Comparison of ENCODE assay signal across 8 mouse cellular contexts in genomic region chr5:21732930-21733329, GRCm38 (mm10). TPM values are rescaled to one million over a fixed set of nuclear protein-coding genes. Genes with fewer than 3 reads are reported as not detected.
DNase-seq lines count a peak whose midpoint lies in the region; ATAC-seq and TF ChIP-seq lines count a peak whose summit lies in the region.

No protein-coding gene starts in this region.

- no peak for TF ChIP-seq POLR2A in small intestine, adult 2 months (IDR thresholded peaks at IDR 0.05; ENCODE audit: low read depth, low read length)

- H3K36me3 ChIP-seq in forebrain, embryonic 15.5 days = no peaks in the 10 kb centered on the region
- H3K36me3 ChIP-seq in hindbrain, embryonic 12.5 days = no peaks in the 10 kb centered on the region
- H3K36me3 ChIP-seq in midbrain, embryonic 11.5 days (ENCODE audit: control insufficient read depth, insufficient read depth, low read length) = no peaks in the 10 kb centered on the region
- H3K36me3 ChIP-seq in small intestine, adult 2 months (ENCODE audit: control insufficient read depth, insufficient read depth, low read length) = no peaks in the 10 kb centered on the region

- H3K4me2 ChIP-seq in forebrain, embryonic 15.5 days (replicated peaks) = peak overlapping the region; percentile 3; the same call in 1 of the 2 replicates
- 0 out of 2 replicates have a peak overlapping the region, but pooled peaks have one; percentile 19 for H3K4me2 ChIP-seq in hindbrain, embryonic 12.5 days (replicated peaks)
- peak overlapping the region; percentile 0; the same call in 1 of the 2 replicates for H3K4me2 ChIP-seq in midbrain, embryonic 11.5 days

- peak; percentile 87 for ATAC-seq in forebrain, embryonic 15.5 days (replicated peaks)
- ATAC-seq in hindbrain, embryonic 12.5 days (ENCODE audit: low FRiP score) = peak; percentile 94
- peak; percentile 95 for ATAC-seq in midbrain, embryonic 11.5 days (ENCODE audit: low FRiP score)

- peak overlapping the region; percentile 3; the same call in 1 of the 2 replicates for H3K9ac ChIP-seq in forebrain, embryonic 15.5 days (replicated peaks)
- H3K9ac ChIP-seq in hindbrain, embryonic 12.5 days = no peak overlapping the region
- H3K9ac ChIP-seq in midbrain, embryonic 11.5 days (ENCODE audit: low read length) = peak overlapping the region; percentile 47; the same call in 1 of the 2 replicates

- H3K27ac ChIP-seq in forebrain, embryonic 15.5 days (replicated peaks) = peak overlapping the region; percentile 88
- peak overlapping the region; percentile 90 for H3K27ac ChIP-seq in hindbrain, embryonic 12.5 days
- H3K27ac ChIP-seq in midbrain, embryonic 11.5 days (ENCODE audit: low read depth, low read length) = peak overlapping the region; percentile 84
- H3K27ac ChIP-seq in small intestine, adult 2 months (ENCODE audit: insufficient read depth, low read depth, low read length) = no peak overlapping the region

- H3K27me3 ChIP-seq in forebrain, embryonic 15.5 days = no peaks in the 10 kb centered on the region
- H3K27me3 ChIP-seq in hindbrain, embryonic 12.5 days = no peaks in the 10 kb centered on the region
- H3K27me3 ChIP-seq in midbrain, embryonic 11.5 days (ENCODE audit: control insufficient read depth, insufficient read depth, low read length) = no peaks in the 10 kb centered on the region
- no peaks in the 10 kb centered on the region for H3K27me3 ChIP-seq in small intestine, adult 2 months (ENCODE audit: control insufficient read depth, insufficient read depth, low read length)

- H3K4me1 ChIP-seq in forebrain, embryonic 15.5 days = peaks cover 26% of the 10 kb centered on the region
- peaks cover 28% of the 10 kb centered on the region for H3K4me1 ChIP-seq in hindbrain, embryonic 12.5 days
- H3K4me1 ChIP-seq in midbrain, embryonic 11.5 days (ENCODE audit: control insufficient read depth, insufficient read depth, low read length) = peaks cover 26% of the 10 kb centered on the region
- peaks cover 4% of the 10 kb centered on the region; the same call in 1 of the 2 replicates for H3K4me1 ChIP-seq in small intestine, adult 2 months (ENCODE audit: control insufficient read depth, insufficient read depth, insufficient read length, low read length)

- peak; percentile 61 for DNase-seq in ES-CJ7 (ENCODE audit: low read depth, low spot score)
- peak; percentile 87 for DNase-seq in brain, adult 2 months (ENCODE audit: low read depth, low spot score)
- peak; percentile 92 for DNase-seq in layer of hippocampus, adult 9-11 months
- peak; percentile 97 for DNase-seq in midbrain, embryonic 11.5 days (ENCODE audit: low spot score, missing footprints)
- no peak for DNase-seq in thymus, postnatal 10 days (ENCODE audit: low spot score in 2 of 2)

- H3K9me3 ChIP-seq in forebrain, embryonic 15.5 days = no peaks in the 10 kb centered on the region
- H3K9me3 ChIP-seq in hindbrain, embryonic 12.5 days (replicated peaks) = no peaks in the 10 kb centered on the region
- H3K9me3 ChIP-seq in midbrain, embryonic 11.5 days (ENCODE audit: control insufficient read depth, low read length) = no peaks in the 10 kb centered on the region

- WGBS in forebrain, embryonic 15.5 days = 7% methylated on average over 8 of the region's 8 CpGs
- 18% methylated on average over 8 of the region's 8 CpGs for WGBS in hindbrain, embryonic 12.5 days
- 8% methylated on average over 8 of the region's 8 CpGs for WGBS in midbrain, embryonic 11.5 days
- 21% methylated on average over 8 of the region's 8 CpGs for WGBS in small intestine, adult 2 months

- H3K4me3 ChIP-seq in forebrain, embryonic 15.5 days = no peak overlapping the region
- H3K4me3 ChIP-seq in hindbrain, embryonic 12.5 days = no peak overlapping the region
- H3K4me3 ChIP-seq in midbrain, embryonic 11.5 days (ENCODE audit: low read depth, low read length) = no peak overlapping the region
- no peak overlapping the region for H3K4me3 ChIP-seq in small intestine, adult 2 months (ENCODE audit: low read depth, low read length)

- peak; percentile 43; the same call in 1 of the 2 replicates for TF ChIP-seq CTCF in small intestine, adult 2 months (IDR thresholded peaks at IDR 0.05; ENCODE audit: extremely low read depth, insufficient read length, insufficient replicate concordance, low read depth, low read length)

RNA-seq across cellular contexts. Expression of gene Pmpcb, which starts 4.0 kb away (rescaled TPM):
- 85.3 and 89.1 TPM in 2 replicates for polyA plus RNA-seq in forebrain, embryonic 15.5 days (2015; fragmentation: Nextera tagmentation; extraction: Ambion mirVana)
- 85.9 and 90.0 TPM in 2 replicates for polyA plus RNA-seq in hindbrain, embryonic 12.5 days (2016; fragmentation: Nextera tagmentation; extraction: Ambion mirVana)
- polyA plus RNA-seq in midbrain, embryonic 11.5 days (2014; fragmentation: Nextera tagmentation; extraction: Ambion mirVana) = 106 and 115 TPM in 2 replicates
- polyA plus RNA-seq in small intestine, adult 2 months (2012; rRNA removed) = 9.2 and 14.6 TPM in 2 replicates

RNA-seq across cellular contexts. Expression of gene Napepld, which starts 31.7 kb away (rescaled TPM):
- polyA plus RNA-seq in forebrain, embryonic 15.5 days (2015; fragmentation: Nextera tagmentation; extraction: Ambion mirVana) = 3.9 and 4.2 TPM in 2 replicates
- polyA plus RNA-seq in hindbrain, embryonic 12.5 days (2016; fragmentation: Nextera tagmentation; extraction: Ambion mirVana) = 4.9 and 5.2 TPM in 2 replicates
- polyA plus RNA-seq in midbrain, embryonic 11.5 days (2014; fragmentation: Nextera tagmentation; extraction: Ambion mirVana) = 17.0 and 17.1 TPM in 2 replicates
- 0.85 and 1.3 TPM in 2 replicates for polyA plus RNA-seq in small intestine, adult 2 months (2012; rRNA removed)

RNA-seq across cellular contexts. Expression of gene Dnajc2, which starts 52.1 kb away (rescaled TPM):
- polyA plus RNA-seq in forebrain, embryonic 15.5 days (2015; fragmentation: Nextera tagmentation; extraction: Ambion mirVana) = 69.2 and 72.3 TPM in 2 replicates
- polyA plus RNA-seq in hindbrain, embryonic 12.5 days (2016; fragmentation: Nextera tagmentation; extraction: Ambion mirVana) = 81.0 and 86.5 TPM in 2 replicates
- polyA plus RNA-seq in midbrain, embryonic 11.5 days (2014; fragmentation: Nextera tagmentation; extraction: Ambion mirVana) = 103 and 109 TPM in 2 replicates
- 3.2 and 9.2 TPM in 2 replicates for polyA plus RNA-seq in small intestine, adult 2 months (2012; rRNA removed)

RNA-seq across cellular contexts. Expression of gene Psmc2, which starts 52.2 kb away (rescaled TPM):
- 178 and 186 TPM in 2 replicates for polyA plus RNA-seq in forebrain, embryonic 15.5 days (2015; fragmentation: Nextera tagmentation; extraction: Ambion mirVana)
- polyA plus RNA-seq in hindbrain, embryonic 12.5 days (2016; fragmentation: Nextera tagmentation; extraction: Ambion mirVana) = 193 and 205 TPM in 2 replicates
- polyA plus RNA-seq in midbrain, embryonic 11.5 days (2014; fragmentation: Nextera tagmentation; extraction: Ambion mirVana) = 253 and 272 TPM in 2 replicates
- 4.4 and 8.7 TPM in 2 replicates for polyA plus RNA-seq in small intestine, adult 2 months (2012; rRNA removed)

Comparison
In these comparisons a context has a peak if more than half of its experiments do, and no peak if none do; other contexts are left out.
1. DNase-seq: peak in ES-CJ7 (single experiment), brain, adult 2 months (single experiment), layer of hippocampus, adult 9-11 months (single experiment) and midbrain, embryonic 11.5 days (single experiment); none in thymus, postnatal 10 days (0 of 2).
2. Peak in every context shown above with its lines, with median percentiles within 50 percentile points of each other: ATAC-seq and H3K4me2 ChIP-seq.